Mouse (Mus musculus) cerebellum, adult 2 months (tissue): ENCODE data around the gene Klk15. TPM values are rescaled to one million over a fixed set of nuclear protein-coding genes. Genes with fewer than 3 reads are reported as not detected.
"Not testable (repeated sequence)": the region's sequence is repeated elsewhere in the genome, so short reads cannot be mapped to it uniquely, and the experiment has no call there.

Experiments used
- DNase-seq, 2 experiments: peaks; one replicate each; pipeline ENCODE4 v3.0.0; 2021
- H3K27ac ChIP-seq: fragments of 200-500 bp; 2 replicates; pipeline ENCODE4 v1.5.1; 2012; ENCODE audit warnings: low read length, control low read depth, inconsistent platforms; ENCODE audit not compliant: insufficient read depth
- H3K27me3 ChIP-seq: fragments of 200-500 bp; 2 replicates; pipeline ENCODE4 v1.6.1; 2012; ENCODE audit warnings: inconsistent platforms, mild to moderate bottlenecking, low read length, moderate library complexity; ENCODE audit not compliant: control insufficient read depth, insufficient read depth
- H3K4me1 ChIP-seq: fragments of 200-500 bp; 2 replicates; pipeline ENCODE4 v1.6.1; 2011; ENCODE audit warnings: low read length; ENCODE audit not compliant: control insufficient read depth, insufficient read depth
- H3K4me3 ChIP-seq: fragments of 200-500 bp; replicated peaks from 2 replicates; pipeline ENCODE3; 2011; ENCODE audit warnings: mild to moderate bottlenecking, low read depth, low read length, control low read depth; ENCODE audit not compliant: insufficient read depth
- CTCF ChIP-seq: fragments of 200-500 bp; IDR thresholded peaks from 2 replicates; pipeline ENCODE4 v1.5.1; 2011; ENCODE audit warnings: low read depth, mild to moderate bottlenecking, control low read depth, low read length, moderate library complexity, borderline replicate concordance; ENCODE audit not compliant: insufficient read depth
- POLR2A ChIP-seq: fragments of 200-500 bp; IDR thresholded peaks from 2 replicates; pipeline ENCODE4 v1.6.1; 2011; ENCODE audit warnings: low read length, control low read depth, borderline replicate concordance; ENCODE audit not compliant: insufficient read depth
- WGBS: fragments of 180-500 bp; shearing (Covaris S2); methylation state at CpG from one replicate; pipeline ENCODE4 v1.1.7; 2018; 5-methylcytosine and 5-hydroxymethylcytosine counted together
- polyA plus RNA-seq: library from polyadenylated mRNA; depleted of rRNA; stranded (reverse); fragments of >200 nt; gene quantifications from 2 replicates; pipeline ENCODE4 v1.2.3, GENCODE M21; 2012; rRNA removed

Gene Klk15
- polyA plus RNA-seq, 1 experiment = not detected

DNA sequence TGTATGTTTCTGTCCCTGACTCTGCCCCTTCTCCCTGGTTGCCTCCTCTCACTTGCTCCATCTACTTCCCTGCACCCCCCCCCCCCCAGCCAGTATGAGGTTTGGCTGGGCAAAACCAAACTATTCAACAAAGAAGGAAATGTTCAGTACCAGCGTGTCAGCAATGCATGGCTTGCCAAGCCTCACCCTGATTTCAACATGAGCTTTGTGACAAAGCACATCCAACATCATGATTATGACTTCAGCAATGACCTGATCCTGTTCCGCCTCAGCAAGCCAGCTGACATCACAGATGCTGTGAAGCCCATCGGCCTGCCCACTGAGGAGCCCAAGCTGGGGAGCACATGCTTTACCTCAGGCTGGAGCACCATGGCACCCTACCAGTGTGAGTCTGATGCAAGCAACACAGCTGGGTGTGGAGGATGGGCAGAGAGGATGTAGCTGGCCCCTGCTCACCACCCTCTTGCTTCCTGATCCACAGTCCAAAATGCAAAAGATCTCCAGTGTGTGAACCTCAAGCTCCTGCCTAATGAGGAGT, 11.3 kb downstream of the Klk15 start:
- Histone ChIP-seq H3K27ac (no peak overlapping the region), H3K4me3 (no peak overlapping the region), H3K4me1 (no peaks in the 10 kb centered on the region; the same call in 1 of the 2 replicates), H3K27me3 (no peaks in the 10 kb centered on the region)
- DNase-seq = no peak
- 56% methylated on average over 3 of the region's 3 CpGs for WGBS
- no peak for TF ChIP-seq POLR2A
- no peak for TF ChIP-seq CTCF

DNA sequence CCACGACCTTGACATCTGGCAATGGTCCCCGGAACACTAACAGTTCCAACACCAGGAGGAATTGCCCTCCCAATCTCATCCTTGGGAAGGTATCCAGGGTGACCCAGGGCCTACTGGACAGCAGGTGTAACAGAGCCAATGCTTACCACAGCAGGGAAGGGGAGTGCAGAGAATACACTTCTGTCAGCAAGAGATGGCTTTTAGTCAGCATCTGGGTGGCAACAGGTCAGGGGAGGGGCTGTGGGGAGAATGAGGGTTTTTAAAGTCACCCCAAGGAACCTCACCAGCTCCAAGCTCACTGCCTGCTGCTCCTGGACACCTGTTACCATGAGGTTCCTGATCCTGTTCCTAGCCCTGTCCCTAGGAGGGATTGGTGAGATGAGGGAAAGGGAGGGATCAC, 16.8 kb downstream of the Klk15 start, which contains the start of gene Klk1b8:
TSS of gene Klk1b8 (plus strand) at position 301 of the 400 bp plus-strand sequence.
- Histone ChIP-seq H3K27me3 (no peaks in the 10 kb centered on the region), H3K27ac (no peak within 1 kb of the TSS), H3K4me1 (no peaks in the 10 kb centered on the region), H3K4me3 (no peak within 1 kb of the TSS)
- WGBS = 66% methylated on average over 2 of the region's 2 CpGs
- no peak for TF ChIP-seq CTCF
- no peak for TF ChIP-seq POLR2A
- no peak for DNase-seq

DNA sequence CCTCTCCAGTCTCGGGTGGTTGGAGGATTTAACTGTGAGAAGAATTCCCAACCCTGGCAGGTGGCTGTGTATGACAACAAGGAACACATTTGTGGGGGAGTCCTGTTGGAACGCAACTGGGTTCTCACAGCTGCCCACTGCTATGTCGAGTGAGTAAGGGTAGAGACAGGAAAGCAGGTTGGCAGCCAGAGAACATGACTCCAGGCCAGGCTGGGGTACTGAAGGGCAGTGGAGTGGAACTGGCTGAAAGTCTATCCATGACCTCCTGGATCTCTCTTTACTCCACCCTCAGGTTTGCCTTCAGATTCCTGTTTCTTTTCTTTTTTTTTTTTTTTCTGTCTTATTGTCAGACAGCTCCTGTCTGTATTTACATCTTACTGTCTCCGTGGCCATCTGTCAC, 19.2 kb downstream of the Klk15 start:
- H3K4me1 ChIP-seq = no peaks in the 10 kb centered on the region
- no peak overlapping the region for H3K27ac ChIP-seq
- H3K27me3 ChIP-seq = no peaks in the 10 kb centered on the region
- no peak overlapping the region for H3K4me3 ChIP-seq
- WGBS = 28% methylated on average over 4 of the region's 4 CpGs
- no peak for DNase-seq
- TF ChIP-seq POLR2A (no peak), CTCF (no peak)

DNA sequence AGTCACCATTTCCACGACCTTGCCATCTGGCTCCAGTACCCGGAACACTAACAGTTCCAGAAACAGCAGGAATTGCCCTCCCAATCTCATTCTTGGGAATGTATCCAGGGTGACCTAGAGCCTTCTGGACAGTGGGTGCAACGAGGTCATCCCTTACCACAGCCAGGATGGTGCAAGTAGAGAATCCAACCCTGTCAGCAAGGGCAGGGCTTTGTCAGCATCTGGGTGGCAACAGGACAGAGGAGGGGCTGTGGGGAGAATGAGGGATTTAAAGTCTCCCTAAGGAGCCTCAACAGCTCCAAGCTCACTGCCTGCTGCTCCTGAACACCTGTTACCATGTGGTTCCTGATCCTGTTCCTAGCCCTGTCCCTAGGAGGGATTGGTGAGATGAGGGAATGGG, 32.9 kb downstream of the Klk15 start, which contains the start of gene Klk1b1:
TSS of gene Klk1b1 (plus strand) at position 301 of the 400 bp plus-strand sequence.
- Histone ChIP-seq H3K4me1 (no peaks in the 10 kb centered on the region), H3K27ac (no peak within 1 kb of the TSS), H3K4me3 (no peak within 1 kb of the TSS), H3K27me3 (no peaks in the 10 kb centered on the region)
- TF ChIP-seq CTCF (no peak), POLR2A (no peak)
- 12% methylated on average over 3 of the region's 3 CpGs for WGBS
- DNase-seq = no peak

DNA sequence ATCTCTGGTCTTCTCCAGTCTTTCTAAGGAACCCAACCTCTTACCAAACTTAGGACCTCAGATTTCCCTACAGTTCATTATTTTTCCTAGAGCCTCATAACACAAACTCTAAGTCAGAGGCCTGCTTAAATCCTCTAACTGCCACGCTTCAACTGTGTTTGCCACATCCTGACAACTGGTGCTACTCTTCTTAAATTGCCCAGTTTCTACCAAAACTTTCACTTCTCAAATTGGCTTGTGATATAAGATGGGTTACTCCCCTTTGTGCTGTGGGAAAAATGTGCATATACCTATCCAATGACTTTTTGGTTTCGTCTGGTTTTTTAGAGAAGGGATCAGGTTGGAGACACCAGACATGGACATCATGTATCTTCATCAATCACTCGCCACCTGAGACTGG, 33.5 kb downstream of the Klk15 start:
- DNase-seq = no peak
- Histone ChIP-seq H3K27me3 (no peaks in the 10 kb centered on the region), H3K4me3 (no peak overlapping the region), H3K4me1 (no peaks in the 10 kb centered on the region), H3K27ac (no peak overlapping the region)
- TF ChIP-seq POLR2A = no peak
- no peak for TF ChIP-seq CTCF
- 88% methylated on average over 3 of the region's 3 CpGs for WGBS

DNA sequence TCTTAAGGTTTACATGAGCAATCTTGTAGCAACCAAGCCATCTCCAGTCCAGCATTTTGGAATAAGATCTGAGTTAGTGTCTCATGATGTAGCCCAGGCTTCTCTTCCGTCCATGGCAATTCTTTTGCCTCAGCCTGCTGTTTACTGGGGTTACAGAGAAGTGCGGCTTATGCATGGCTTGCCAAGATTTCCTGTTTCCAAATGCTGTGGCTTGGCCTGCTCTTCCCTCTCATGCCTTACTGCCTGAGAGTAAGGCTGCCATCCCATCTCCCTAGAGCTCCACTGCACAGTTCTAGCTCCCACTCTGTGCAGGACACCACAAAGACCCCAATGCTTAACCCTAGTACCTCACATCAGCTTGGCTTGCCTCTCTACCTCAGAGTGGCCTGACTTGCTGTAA, 34.1 kb downstream of the Klk15 start:
- no peaks in the 10 kb centered on the region for H3K27me3 ChIP-seq
- no peaks in the 10 kb centered on the region for H3K4me1 ChIP-seq
- TF ChIP-seq CTCF = no peak
- TF ChIP-seq POLR2A = no peak
- no peak overlapping the region for H3K4me3 ChIP-seq
- DNase-seq = no peak
- no peak overlapping the region for H3K27ac ChIP-seq
- WGBS = 58% methylated on average over 2 of the region's 2 CpGs

DNA sequence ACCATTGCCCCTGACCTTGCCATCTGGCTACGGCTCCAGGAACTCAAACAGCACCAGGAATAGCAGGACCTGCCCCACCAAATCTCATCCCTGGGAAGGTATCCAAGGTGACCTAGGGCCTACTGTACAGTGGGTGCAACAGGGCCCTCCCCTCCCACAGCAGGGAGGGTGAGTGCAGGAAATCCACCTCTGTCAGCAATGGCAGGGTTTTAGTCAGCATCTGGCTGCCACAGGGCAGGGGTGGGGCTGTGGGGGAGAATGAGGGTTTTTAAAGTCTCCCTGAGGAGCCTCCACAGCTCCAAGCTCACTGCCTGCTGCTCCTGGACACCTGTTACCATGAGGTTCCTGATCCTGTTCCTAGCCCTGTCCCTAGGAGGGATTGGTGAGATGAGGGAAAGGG, 42.2 kb downstream of the Klk15 start, which contains the start of gene Klk1b9:
TSS of gene Klk1b9 (plus strand) at position 301 of the 400 bp plus-strand sequence.
- WGBS = 69% methylated on average over 1 of the region's 1 CpGs
- not testable (repeated sequence) for H3K4me3 ChIP-seq, H3K27me3 ChIP-seq, H3K4me1 ChIP-seq, DNase-seq, H3K27ac ChIP-seq

DNA sequence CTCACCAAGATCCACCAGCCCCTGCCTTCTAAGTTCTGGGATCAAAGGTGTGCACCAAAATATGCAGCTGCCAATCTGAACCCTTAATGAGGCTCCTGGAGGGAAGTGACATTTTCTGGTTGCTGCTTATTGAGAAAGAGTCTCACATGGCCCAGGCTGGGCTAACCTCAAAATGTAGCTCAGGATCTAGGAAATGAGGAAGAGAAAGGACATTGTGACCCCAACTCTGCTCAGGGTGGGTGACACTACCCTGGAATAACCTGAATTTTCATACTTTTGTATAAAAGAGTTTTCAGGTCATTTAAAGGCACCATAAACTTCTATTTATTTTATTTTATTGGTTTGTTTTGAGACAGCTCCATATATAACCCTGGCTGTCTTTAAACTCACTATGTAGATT, 52.1 kb downstream of the Klk15 start:
- H3K4me3 ChIP-seq = no peak overlapping the region
- H3K27ac ChIP-seq = no peak overlapping the region
- no peaks in the 10 kb centered on the region for H3K4me1 ChIP-seq
- no peak for DNase-seq
- no peaks in the 10 kb centered on the region for H3K27me3 ChIP-seq
- TF ChIP-seq POLR2A (no peak), CTCF (no peak)

Other genes starting within 250 kb of the Klk15 start
- not detected in 2 replicates for gene Klk14, start 243.3 kb upstream of the Klk15 start, polyA plus RNA-seq
- gene Klk13, start 221.2 kb upstream of the Klk15 start, polyA plus RNA-seq = not detected in 2 replicates
- gene Klk12, start 164.8 kb upstream of the Klk15 start, polyA plus RNA-seq = not detected in 2 replicates
- not detected in 2 replicates for gene Klk11, start 159.1 kb upstream of the Klk15 start, polyA plus RNA-seq
- 0.20 and 0.24 TPM in 2 replicates for gene Klk10, start 152.7 kb upstream of the Klk15 start, polyA plus RNA-seq
- gene Klk9, start 141.8 kb upstream of the Klk15 start, polyA plus RNA-seq = 0.07 and 0.11 TPM in 2 replicates
- gene Klk8, start 136.2 kb upstream of the Klk15 start, polyA plus RNA-seq = 1.6 and 1.9 TPM in 2 replicates
- gene Klk7, start 122.4 kb upstream of the Klk15 start, polyA plus RNA-seq = not detected in 2 replicates
- gene Klk6, start 109.2 kb upstream of the Klk15 start, polyA plus RNA-seq = 88.4 and 102 TPM in 2 replicates
- gene Klk5, start 91.8 kb upstream of the Klk15 start, polyA plus RNA-seq = not detected in 2 replicates
- gene Klk4, start 52.6 kb upstream of the Klk15 start, polyA plus RNA-seq = not detected in 2 replicates
- gene Klk1b8, start 16.9 kb downstream of the Klk15 start, polyA plus RNA-seq = not detected in 2 replicates
- gene Klk1b1, start 33.0 kb downstream of the Klk15 start, polyA plus RNA-seq = not detected in 2 replicates
- 0.13 and 0.25 TPM in 2 replicates for gene Klk1b9, start 42.3 kb downstream of the Klk15 start, polyA plus RNA-seq
- gene Klk1b11, start 62.1 kb downstream of the Klk15 start, polyA plus RNA-seq = not detected in 2 replicates
- not detected in 2 replicates for gene Klk1b26, start 78.4 kb downstream of the Klk15 start, polyA plus RNA-seq
- 0.38 and 0.51 TPM in 2 replicates for gene Klk1b27, start 118.5 kb downstream of the Klk15 start, polyA plus RNA-seq
- gene Klk1b21, start 168.6 kb downstream of the Klk15 start, polyA plus RNA-seq = not detected in 2 replicates
- gene Klk1b22, start 178.9 kb downstream of the Klk15 start, polyA plus RNA-seq = not detected in 2 replicates
- gene Klk1b16, start 203.0 kb downstream of the Klk15 start, polyA plus RNA-seq = not detected in 2 replicates